Mouse (Mus musculus) lung, embryonic 15.5 days (tissue): ENCODE data around the gene Nudt4. TPM values are rescaled to one million over a fixed set of nuclear protein-coding genes. Genes with fewer than 3 reads are reported as not detected.

Source experiments
- ATAC-seq: fragments of 200-750 bp; cut with Nextera tagmentation; 2 replicates; pipeline ENCODE4 v1.8.0; 2017; ENCODE audit warnings: moderate number of reproducible peaks, borderline replicate concordance; ENCODE audit not compliant: low FRiP score, low TSS enrichment; ENCODE audit errors: extremely low read depth
- H3K27ac ChIP-seq: fragments of 300-500 bp; sonication (generic); 2 replicates; pipeline ENCODE4 v1.5.1; 2015; ENCODE audit warnings: moderate library complexity, mild to moderate bottlenecking, inconsistent platforms
- H3K27me3 ChIP-seq: fragments of 300-500 bp; sonication (generic); 2 replicates; pipeline ENCODE4 v1.6.1; 2015; ENCODE audit warnings: inconsistent platforms
- H3K36me3 ChIP-seq: fragments of 300-500 bp; sonication (generic); 2 replicates; pipeline ENCODE4 v1.6.1; 2015; ENCODE audit warnings: inconsistent platforms
- H3K4me1 ChIP-seq: fragments of 300-500 bp; sonication (generic); 2 replicates; pipeline ENCODE4 v1.6.1; 2015; ENCODE audit warnings: inconsistent platforms
- H3K4me2 ChIP-seq: fragments of 300-500 bp; sonication (generic); 2 replicates; pipeline ENCODE4 v1.6.1; 2015; ENCODE audit warnings: inconsistent platforms, mild to moderate bottlenecking, moderate library complexity
- H3K4me3 ChIP-seq: fragments of 300-500 bp; sonication (generic); 2 replicates; pipeline ENCODE4 v1.5.1; 2015; ENCODE audit warnings: mild to moderate bottlenecking, inconsistent platforms
- H3K9ac ChIP-seq: fragments of 300-500 bp; sonication (generic); 2 replicates; pipeline ENCODE4 v1.6.1; 2015; ENCODE audit warnings: inconsistent platforms
- H3K9me3 ChIP-seq: fragments of 300-500 bp; sonication (generic); 2 replicates; pipeline ENCODE4 v1.6.1; 2016; ENCODE audit warnings: inconsistent platforms
- WGBS: fragments of 180-500 bp; shearing (Covaris S2); methylation state at CpG from one replicate; pipeline ENCODE4 v1.1.7; 2015; 5-methylcytosine and 5-hydroxymethylcytosine counted together
- polyA plus RNA-seq: library from polyadenylated mRNA; unstranded; fragments of >200 nt; fragmentation: Nextera tagmentation; extraction: Ambion mirVana; gene quantifications from 2 replicates; pipeline ENCODE4 v1.2.1, GENCODE M21; 2015

Nudt4 gene
- polyA plus RNA-seq, 1 experiment from 2014 or later: 64.3 TPM

GRCm38 (mm10) chr10:95589196-95589595 lies 25.2 kb upstream of the Nudt4 start:
- 88% methylated on average over 4 of the region's 4 CpGs for WGBS
- no peak overlapping the region for H3K4me2 ChIP-seq
- no peaks in the 10 kb centered on the region for H3K9me3 ChIP-seq
- no peaks in the 10 kb centered on the region for H3K27me3 ChIP-seq
- H3K4me1 ChIP-seq: no peaks in the 10 kb centered on the region
- H3K9ac ChIP-seq: no peak overlapping the region
- no peak overlapping the region for H3K4me3 ChIP-seq
- no peak for ATAC-seq
- no peaks in the 10 kb centered on the region for H3K36me3 ChIP-seq
- no peak overlapping the region for H3K27ac ChIP-seq

GRCm38 (mm10) chr10:95587509-95588220 lies 23.7 kb upstream of the Nudt4 start:
- H3K27me3 ChIP-seq: no peaks in the 10 kb centered on the region
- no peaks in the 10 kb centered on the region for H3K4me1 ChIP-seq
- H3K36me3 ChIP-seq: no peaks in the 10 kb centered on the region
- no peak overlapping the region for H3K4me2 ChIP-seq
- H3K4me3 ChIP-seq: no peak overlapping the region
- H3K27ac ChIP-seq: no peak overlapping the region
- H3K9ac ChIP-seq: no peak overlapping the region
- no peaks in the 10 kb centered on the region for H3K9me3 ChIP-seq
- ATAC-seq: no peak
- 79% methylated on average over 8 of the region's 8 CpGs for WGBS

- Histone ChIP-seq H3K27ac (no peak overlapping the region), H3K36me3 (no peaks in the 10 kb centered on the region), H3K9ac (no peak overlapping the region), H3K27me3 (no peaks in the 10 kb centered on the region), H3K4me3 (no peak overlapping the region), H3K4me2 (no peak overlapping the region), H3K9me3 (no peaks in the 10 kb centered on the region), H3K4me1 (no peaks in the 10 kb centered on the region)
- WGBS: 86% methylated on average over 6 of the region's 6 CpGs
- no peak for ATAC-seq
Measured at GRCm38 (mm10) chr10:95585554-95585953, 21.6 kb upstream of the Nudt4 start.

- no peaks in the 10 kb centered on the region for H3K27me3 ChIP-seq
- peaks cover 16% of the 10 kb centered on the region for H3K4me1 ChIP-seq
- H3K36me3 ChIP-seq: no peaks in the 10 kb centered on the region
- H3K9me3 ChIP-seq: no peaks in the 10 kb centered on the region
- no peak overlapping the region for H3K9ac ChIP-seq
- peak overlapping the region; percentile 29 for H3K27ac ChIP-seq
- 15% methylated on average over 4 of the region's 4 CpGs for WGBS
- no peak for ATAC-seq
- H3K4me2 ChIP-seq: no peak overlapping the region
- no peak overlapping the region for H3K4me3 ChIP-seq
Measured at GRCm38 (mm10) chr10:95577567-95577950, 13.6 kb upstream of the Nudt4 start.

- Histone ChIP-seq H3K4me2 (peak overlapping the region; percentile 36; the same call in 1 of the 2 replicates), H3K9me3 (no peaks in the 10 kb centered on the region), H3K9ac (no peak overlapping the region), H3K4me1 (peaks cover 16% of the 10 kb centered on the region), H3K36me3 (no peaks in the 10 kb centered on the region), H3K27ac (peak overlapping the region; percentile 29), H3K27me3 (no peaks in the 10 kb centered on the region), H3K4me3 (no peak overlapping the region)
- 36% methylated on average over 14 of the region's 14 CpGs for WGBS
- no peak for ATAC-seq
Measured at GRCm38 (mm10) chr10:95576876-95577566, 13.1 kb upstream of the Nudt4 start.

GRCm38 (mm10) chr10:95575839-95576380 lies 12.0 kb upstream of the Nudt4 start:
- WGBS: 49% methylated on average over 10 of the region's 10 CpGs
- H3K4me3 ChIP-seq: no peak overlapping the region
- H3K9me3 ChIP-seq: no peaks in the 10 kb centered on the region
- ATAC-seq: no peak
- peaks cover 16% of the 10 kb centered on the region for H3K4me1 ChIP-seq
- H3K36me3 ChIP-seq: no peaks in the 10 kb centered on the region
- peak overlapping the region; percentile 41 for H3K27ac ChIP-seq
- H3K4me2 ChIP-seq: no peak overlapping the region
- H3K27me3 ChIP-seq: no peaks in the 10 kb centered on the region
- H3K9ac ChIP-seq: no peak overlapping the region

- Histone ChIP-seq H3K4me3 (no peak overlapping the region), H3K27ac (no peak overlapping the region), H3K4me2 (no peak overlapping the region), H3K9ac (no peak overlapping the region), H3K4me1 (peaks cover 16% of the 10 kb centered on the region), H3K9me3 (no peaks in the 10 kb centered on the region), H3K27me3 (no peaks in the 10 kb centered on the region), H3K36me3 (no peaks in the 10 kb centered on the region)
- ATAC-seq: no peak
- 54% methylated on average over 4 of the region's 4 CpGs for WGBS
Measured at GRCm38 (mm10) chr10:95574994-95575393, 11.0 kb upstream of the Nudt4 start.

GRCm38 (mm10) chr10:95569441-95569840 lies 5.5 kb upstream of the Nudt4 start:
- H3K9ac ChIP-seq: no peak overlapping the region
- no peaks in the 10 kb centered on the region for H3K27me3 ChIP-seq
- ATAC-seq: no peak
- H3K9me3 ChIP-seq: no peaks in the 10 kb centered on the region
- WGBS: 25% methylated on average over 2 of the region's 2 CpGs
- no peaks in the 10 kb centered on the region for H3K36me3 ChIP-seq
- no peak overlapping the region for H3K4me3 ChIP-seq
- H3K4me2 ChIP-seq: no peak overlapping the region
- H3K27ac ChIP-seq: no peak overlapping the region
- peaks cover 13% of the 10 kb centered on the region for H3K4me1 ChIP-seq

- Histone ChIP-seq H3K9me3 (no peaks in the 10 kb centered on the region), H3K36me3 (no peaks in the 10 kb centered on the region), H3K4me2 (no peak overlapping the region), H3K4me3 (no peak overlapping the region), H3K27me3 (no peaks in the 10 kb centered on the region), H3K9ac (no peak overlapping the region), H3K27ac (no peak overlapping the region), H3K4me1 (peaks cover 14% of the 10 kb centered on the region)
- 82% methylated on average over 6 of the region's 6 CpGs for WGBS
- ATAC-seq: no peak
Measured at GRCm38 (mm10) chr10:95568016-95568415, 4.1 kb upstream of the Nudt4 start.

- Histone ChIP-seq H3K9ac (no peak overlapping the region), H3K36me3 (no peaks in the 10 kb centered on the region), H3K4me2 (no peak overlapping the region), H3K27ac (no peak overlapping the region), H3K27me3 (no peaks in the 10 kb centered on the region), H3K4me3 (no peak overlapping the region), H3K4me1 (peaks cover 14% of the 10 kb centered on the region), H3K9me3 (no peaks in the 10 kb centered on the region)
- ATAC-seq: no peak
- WGBS: 78% methylated on average over 5 of the region's 5 CpGs
Measured at GRCm38 (mm10) chr10:95567550-95567949, 3.6 kb upstream of the Nudt4 start.

GRCm38 (mm10) chr10:95566786-95567185 lies 2.8 kb upstream of the Nudt4 start:
- 86% methylated on average over 3 of the region's 3 CpGs for WGBS
- Histone ChIP-seq H3K4me3 (no peak overlapping the region), H3K4me1 (peaks cover 14% of the 10 kb centered on the region), H3K27ac (no peak overlapping the region), H3K9ac (no peak overlapping the region), H3K4me2 (no peak overlapping the region), H3K36me3 (no peaks in the 10 kb centered on the region), H3K27me3 (no peaks in the 10 kb centered on the region), H3K9me3 (no peaks in the 10 kb centered on the region)
- no peak for ATAC-seq

GRCm38 (mm10) chr10:95565156-95565854 lies 1.4 kb upstream of the Nudt4 start:
- H3K27me3 ChIP-seq: no peaks in the 10 kb centered on the region
- H3K9me3 ChIP-seq: no peaks in the 10 kb centered on the region
- 26% methylated on average over 14 of the region's 14 CpGs for WGBS
- no peak overlapping the region for H3K4me3 ChIP-seq
- H3K4me1 ChIP-seq: peaks cover 23% of the 10 kb centered on the region
- no peaks in the 10 kb centered on the region for H3K36me3 ChIP-seq
- no peak for ATAC-seq
- H3K27ac ChIP-seq: peak overlapping the region; percentile 39
- no peak overlapping the region for H3K9ac ChIP-seq
- peak overlapping the region; percentile 10; the same call in 1 of the 2 replicates for H3K4me2 ChIP-seq
